Mouse (Mus musculus) cerebral cortex, adult 2 months (tissue): Measurements from ENCODE around the gene Gm3072.

Experiments used
- WGBS: fragments of 180-500 bp; shearing (Covaris S2); methylation state at CpG from one replicate; pipeline ENCODE4 v1.1.7; 2018; 5-methylcytosine and 5-hydroxymethylcytosine counted together

Gene Gm3072

DNA sequence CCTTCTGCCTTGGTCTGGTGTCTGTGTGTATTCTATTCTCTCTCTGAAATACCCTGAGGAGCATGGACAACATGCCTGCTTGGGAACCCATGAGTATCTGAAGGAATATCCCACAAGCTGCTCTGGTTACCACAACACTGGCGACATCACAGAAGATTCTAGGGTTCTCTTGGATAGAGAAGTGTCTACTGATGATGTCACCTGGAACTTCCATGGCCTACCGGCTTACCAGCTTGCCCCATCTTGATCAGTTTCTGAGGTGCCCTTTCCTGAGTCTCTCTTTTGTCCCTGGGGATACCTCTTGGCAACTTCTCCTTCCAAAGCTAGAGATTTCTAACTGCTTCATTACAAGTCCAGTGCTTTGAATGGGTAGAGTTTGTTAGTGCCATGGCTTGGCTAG, at the start of gene Gm3072:
Gene Gm3072, minus strand, starts transcription at position 101 of the 400 bp plus-strand sequence.
- WGBS = 74% methylated on average over 1 of the region's 2 CpGs

DNA sequence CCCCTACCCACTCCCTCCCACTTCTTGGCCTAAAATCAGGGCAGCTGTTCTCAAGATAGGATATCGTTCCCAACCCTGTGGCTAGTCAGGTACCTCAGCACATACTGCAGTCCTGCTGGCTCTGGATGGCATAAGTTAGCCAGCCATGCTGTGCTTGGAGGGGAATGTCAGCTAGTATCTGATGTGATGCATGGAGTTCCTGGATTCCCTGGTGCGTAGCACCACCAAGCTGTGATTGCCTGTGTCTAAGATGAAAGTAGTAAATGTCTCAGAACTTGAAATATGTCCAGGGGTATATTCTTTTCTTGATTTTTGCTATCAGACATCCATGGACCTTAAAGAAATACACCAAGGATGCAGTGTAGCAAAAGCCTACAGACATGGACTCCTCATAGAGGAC, 23.8 kb upstream of the Gm3072 start:
- WGBS = 84% methylated on average over 2 of the region's 2 CpGs

DNA sequence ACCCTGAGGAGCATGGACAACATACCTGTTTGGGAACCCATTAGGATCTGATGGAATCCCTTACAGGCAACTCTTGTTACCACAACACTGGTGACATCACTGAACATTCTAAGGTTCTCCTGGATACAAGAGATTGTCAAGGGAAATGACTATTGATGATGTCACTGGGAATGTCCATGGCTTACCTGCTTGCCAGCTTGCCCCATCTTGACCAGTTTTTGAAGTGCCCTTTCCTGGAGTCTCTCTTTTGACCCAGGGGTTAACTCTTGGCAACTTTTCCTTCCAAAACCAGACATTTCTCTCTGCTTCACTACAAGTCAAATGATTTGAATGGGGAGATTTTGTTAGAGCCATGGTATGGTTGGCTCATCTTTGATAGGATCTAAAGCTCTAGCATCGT, 22.0 kb upstream of the Gm3072 start, which contains the start of gene Gm3676:
Gene Gm3676, minus strand, starts transcription at position 101 of the 400 bp plus-strand sequence.
- no CpG with 5 or more reads among the region's 1 CpGs for WGBS

DNA sequence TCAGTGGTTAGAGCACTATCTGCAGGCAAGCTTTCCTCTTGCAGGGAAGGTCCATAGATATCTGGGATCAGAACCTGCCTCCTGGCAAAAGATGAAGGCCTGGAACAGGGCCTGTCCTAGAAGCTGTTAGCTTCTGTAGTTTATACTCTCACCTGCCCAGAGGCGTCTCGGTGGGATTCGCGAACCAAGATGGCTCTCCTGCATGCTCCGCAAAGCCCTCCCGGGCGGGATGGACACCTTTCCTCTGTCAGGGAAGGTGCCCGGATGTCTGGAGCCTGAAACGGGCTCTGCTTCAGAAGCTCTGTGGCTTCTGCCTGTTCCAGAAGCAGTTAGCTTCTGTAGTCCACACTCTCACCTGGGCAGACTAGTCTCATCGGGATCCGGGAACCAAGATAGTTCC, 5.7 kb upstream of the Gm3072 start:
- 94% methylated on average over 9 of the region's 11 CpGs for WGBS

DNA sequence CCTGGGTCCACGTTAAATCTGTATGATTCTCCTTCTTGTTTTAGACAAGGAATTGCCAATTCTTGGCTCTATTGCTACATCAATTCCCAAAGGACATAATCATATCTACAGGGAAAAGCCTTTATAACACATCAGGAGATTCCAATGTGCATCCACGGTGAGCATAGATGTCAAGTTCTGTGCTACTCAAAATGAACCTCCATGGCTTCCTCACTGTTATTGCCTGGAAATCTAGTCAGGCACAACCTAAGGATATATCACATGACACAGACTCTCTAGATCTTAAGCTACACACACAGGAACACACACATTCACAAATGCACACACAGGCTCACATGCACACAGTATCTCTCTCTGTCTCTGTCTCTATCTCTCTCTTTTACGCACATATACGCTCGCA, 1.9 kb downstream of the Gm3072 start:
- WGBS = 86% methylated on average over 5 of the region's 5 CpGs

DNA sequence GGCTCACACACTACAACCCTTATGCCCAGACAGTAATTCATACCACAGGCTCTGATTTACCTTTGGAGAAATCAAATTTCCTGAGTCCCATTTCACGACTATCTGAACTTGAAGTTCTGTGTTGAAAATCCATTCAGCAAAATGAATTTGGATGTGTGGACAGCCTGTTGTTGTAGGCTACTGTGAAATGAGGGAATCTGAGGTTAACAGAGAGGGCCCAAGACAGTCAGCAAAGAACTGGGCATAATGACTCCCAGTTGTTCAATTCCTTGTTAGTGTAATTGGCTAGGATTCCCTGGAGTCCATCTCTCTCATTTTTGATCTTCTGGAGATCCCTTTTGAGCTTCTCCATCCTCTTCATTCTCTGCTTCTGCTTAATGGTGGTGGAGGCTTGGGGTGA, 13.7 kb downstream of the Gm3072 start:
- whole genome bisulfite sequencing = 83% methylated on average over 1 of the region's 1 CpGs

DNA sequence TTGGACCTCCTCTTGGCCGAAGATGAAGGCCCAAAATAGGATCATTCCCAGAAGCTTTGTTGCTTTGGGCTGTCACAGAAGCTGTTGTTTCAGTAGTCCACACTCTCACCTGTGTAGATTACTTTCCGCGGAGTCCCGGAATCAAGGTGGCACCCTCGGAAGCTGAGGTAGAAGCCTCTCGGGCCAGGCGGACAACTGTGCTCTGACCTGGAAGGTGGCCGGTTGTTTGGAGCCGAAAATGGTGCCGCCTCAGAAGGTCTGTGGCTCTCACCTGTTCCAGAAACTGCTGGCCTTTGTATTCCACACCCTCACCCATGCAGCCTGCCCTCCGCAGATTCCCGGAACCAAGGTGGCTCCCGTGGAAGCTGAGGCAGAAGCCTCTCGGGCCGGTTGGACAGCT, 23.5 kb downstream of the Gm3072 start:
- WGBS = 95% methylated on average over 15 of the region's 15 CpGs

DNA sequence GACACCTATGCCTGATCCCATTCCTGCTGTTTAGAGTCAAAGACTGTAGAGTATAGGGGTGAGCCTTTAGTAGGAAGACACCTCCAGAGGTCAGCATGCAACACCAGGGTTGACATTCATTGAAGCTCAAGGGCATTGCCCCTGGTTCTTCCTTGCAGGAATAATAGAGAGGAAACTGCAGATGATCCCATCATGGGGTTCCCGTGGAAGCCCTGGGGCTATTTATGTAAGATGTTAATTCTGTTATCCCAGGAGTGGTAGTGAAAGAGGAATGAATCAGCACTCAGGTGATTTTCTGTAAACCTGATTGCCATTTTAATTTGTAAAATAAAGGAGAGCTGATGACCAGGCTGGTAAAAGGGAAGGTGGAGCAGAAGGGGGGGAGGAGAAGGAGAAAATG, 38.1 kb downstream of the Gm3072 start:
- WGBS = 76% methylated on average over 1 of the region's 1 CpGs

DNA sequence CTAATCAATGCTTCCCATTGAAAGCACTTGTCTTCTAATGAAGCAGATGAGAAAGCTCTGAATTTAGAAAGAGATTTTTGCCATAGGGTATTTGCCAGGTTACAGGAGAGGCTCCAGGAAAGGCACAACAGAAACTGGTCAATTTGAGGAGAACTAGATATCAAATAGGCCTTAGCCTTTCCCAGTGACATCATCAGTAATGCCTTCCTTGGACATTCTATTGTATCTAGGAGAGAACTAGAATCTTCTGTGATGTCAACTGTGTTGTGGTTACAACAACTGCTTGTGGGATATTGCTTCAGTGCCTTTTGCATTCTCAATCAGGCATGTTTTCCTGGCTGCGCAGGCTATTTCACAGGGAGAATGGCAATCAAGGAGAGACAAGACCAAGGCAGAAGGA, 51.5 kb downstream of the Gm3072 start, which contains the start of gene 1700049E17Rik2:
Gene 1700049E17Rik2, plus strand, starts transcription at position 301 of the 400 bp plus-strand sequence.
- no CpG with 5 or more reads among the region's 1 CpGs for WGBS
